Mouse (Mus musculus): ENCODE measurements around the gene Olfr996. TPM values are rescaled to one million over a fixed set of nuclear protein-coding genes. Genes with fewer than 3 reads are reported as not detected.
"Not testable (repeated sequence)": the region's sequence is repeated elsewhere in the genome, so short reads cannot be mapped to it uniquely, and the experiment has no call there.

The Olfr996 gene
- polyA plus RNA-seq (2012; rRNA removed): not detected in 2 replicates

GRCm38 (mm10) chr2:85578915-85579314 is at the start of gene Olfr996:
Gene Olfr996, plus strand, starts transcription at chr2:85579215.
- no peak for DNase-seq (ENCODE audit: extremely low spot score in 1 of 2, low spot score in 1 of 2)

GRCm38 (mm10) chr2:85532082-85532778 is 46.8 kb upstream of the Olfr996 start:
- no peak for DNase-seq (ENCODE audit: extremely low spot score in 1 of 2, low spot score in 1 of 2)

GRCm38 (mm10) chr2:85533934-85534333 is 45.1 kb upstream of the Olfr996 start:
- DNase-seq (ENCODE audit: extremely low spot score in 1 of 2, low spot score in 1 of 2): no peak

GRCm38 (mm10) chr2:85554806-85555205 is 24.2 kb upstream of the Olfr996 start:
- no peak for DNase-seq (ENCODE audit: extremely low spot score in 1 of 2, low spot score in 1 of 2)

GRCm38 (mm10) chr2:85560226-85560625 is 18.8 kb upstream of the Olfr996 start:
- DNase-seq (ENCODE audit: extremely low spot score in 1 of 2, low spot score in 1 of 2): peak in 1 of 2 experiments; percentile 4

- DNase-seq (ENCODE audit: extremely low spot score in 1 of 2, low spot score in 1 of 2): peak; percentile 4 to 77
These were observed 17.8 kb upstream of the Olfr996 start for GRCm38 (mm10) chr2:85561187-85561586.

GRCm38 (mm10) chr2:85588648-85589047 is 9.6 kb downstream of the Olfr996 start, which contains the start of gene Olfr998:
Gene Olfr998, plus strand, starts transcription at chr2:85588948.
- not testable (repeated sequence) for DNase-seq (ENCODE audit: extremely low spot score in 1 of 2, low spot score in 1 of 2)

GRCm38 (mm10) chr2:85611803-85612202 is 32.8 kb downstream of the Olfr996 start, which contains the start of gene Olfr1000:
Gene Olfr1000, minus strand, starts transcription at chr2:85611903.
- DNase-seq (ENCODE audit: extremely low spot score in 1 of 2, low spot score in 1 of 2): no peak

Other genes with a start within 250 kb of the Olfr996 start
- gene Olfr987, start 239.9 kb upstream of the Olfr996 start, polyA plus RNA-seq (2012; rRNA removed): 0.06 and 0.08 TPM in 2 replicates
- gene Olfr988, start 216.0 kb upstream of the Olfr996 start, polyA plus RNA-seq (2012; rRNA removed): not detected in 2 replicates
- gene Olfr992, start 169.7 kb upstream of the Olfr996 start, polyA plus RNA-seq (2012; rRNA removed): not detected in 2 replicates
- not detected in 2 replicates for gene Olfr993, start 164.3 kb upstream of the Olfr996 start, polyA plus RNA-seq (2012; rRNA removed)
- 0.12 and 0.19 TPM in 2 replicates for gene Olfr994, start 142.8 kb upstream of the Olfr996 start, polyA plus RNA-seq (2012; rRNA removed)
- gene Olfr995, start 135.6 kb upstream of the Olfr996 start, polyA plus RNA-seq (2012; rRNA removed): not detected in 2 replicates
- gene 4833423E24Rik, start 60.2 kb upstream of the Olfr996 start, polyA plus RNA-seq (2012; rRNA removed): not detected in 2 replicates
- not detected in 2 replicates for gene Olfr998, start 9.7 kb downstream of the Olfr996 start, polyA plus RNA-seq (2012; rRNA removed)
- gene Olfr1000, start 32.7 kb downstream of the Olfr996 start, polyA plus RNA-seq (2012; rRNA removed): not detected in 2 replicates
- not detected in 2 replicates for gene Olfr1002, start 71.5 kb downstream of the Olfr996 start, polyA plus RNA-seq (2012; rRNA removed)
- gene Olfr154, start 85.2 kb downstream of the Olfr996 start, polyA plus RNA-seq (2012; rRNA removed): not detected in 2 replicates
- gene Olfr1006, start 99.6 kb downstream of the Olfr996 start, polyA plus RNA-seq (2012; rRNA removed): not detected in 2 replicates
- gene Olfr1008, start 110.2 kb downstream of the Olfr996 start, polyA plus RNA-seq (2012; rRNA removed): not detected in 2 replicates
- 0.06 TPM in 1 of 2 replicates, not detected in the other for gene Olfr1009, start 136.2 kb downstream of the Olfr996 start, polyA plus RNA-seq (2012; rRNA removed)
- not detected in 2 replicates for gene Olfr1012, start 183.6 kb downstream of the Olfr996 start, polyA plus RNA-seq (2012; rRNA removed)
- 0.10 TPM in 1 of 2 replicates, not detected in the other for gene Olfr1013, start 187.9 kb downstream of the Olfr996 start, polyA plus RNA-seq (2012; rRNA removed)
- not detected in 2 replicates for gene Olfr1014, start 193.5 kb downstream of the Olfr996 start, polyA plus RNA-seq (2012; rRNA removed)
- gene Olfr1015, start 202.8 kb downstream of the Olfr996 start, polyA plus RNA-seq (2012; rRNA removed): not detected in 2 replicates
- not detected in 2 replicates for gene Olfr1016, start 223.3 kb downstream of the Olfr996 start, polyA plus RNA-seq (2012; rRNA removed)
- 0.27 TPM in 1 of 2 replicates, not detected in the other for gene Olfr1018, start 239.3 kb downstream of the Olfr996 start, polyA plus RNA-seq (2012; rRNA removed)